24 mouse cellular contexts compared by ENCODE assay signal in the genomic region with DNA sequence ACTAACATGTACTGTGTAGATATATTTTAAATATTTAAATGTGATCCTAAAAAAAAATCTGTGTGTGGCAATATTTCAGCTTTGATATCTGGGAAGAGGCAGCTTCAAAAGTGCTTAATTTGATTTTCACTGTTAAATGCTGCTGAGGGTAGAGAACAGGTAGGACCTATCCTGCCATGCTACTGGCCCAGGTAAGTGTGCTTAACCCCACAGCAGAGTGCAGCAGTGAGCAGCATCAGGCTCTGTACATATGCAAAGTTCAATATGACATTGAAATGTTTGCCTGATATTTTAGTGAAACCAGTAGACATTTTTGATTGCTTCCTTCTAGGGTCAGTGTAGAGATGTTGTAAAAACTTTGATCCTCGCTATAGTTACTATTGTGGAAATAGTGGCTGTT. TPM values are rescaled to one million over a fixed set of nuclear protein-coding genes. Genes with fewer than 3 reads are reported as not detected.
DNase-seq lines count a peak whose midpoint lies in the region; ATAC-seq and TF ChIP-seq lines count a peak whose summit lies in the region.
"Had no signal": no experiment of that assay in that cellular context is flagged by ENCODE, and none has a peak within 500 bp of the region (broad histone marks: within the 10 kb centered on the region; RNA-seq: fewer than 3 reads in every experiment).

No protein-coding gene starts in this region.

- intact Hi-C loops in heart, adult 2 months (cut with DNase I), result no loop called here

- TF ChIP-seq POLR2A in heart, adult 2 months (IDR thresholded peaks at IDR 0.05; ENCODE audit: insufficient read depth, low read depth, low read length), result no peak
- TF ChIP-seq POLR2A in brain, embryonic 14.5 days (IDR thresholded peaks at IDR 0.05; ENCODE audit: borderline replicate concordance, extremely low read depth, insufficient read depth, insufficient read length, poor library complexity, severe bottlenecking), result no peak

- 87% methylated on average over 1 of the region's 1 CpGs for WGBS in heart, adult 2 months
- WGBS in lung, postnatal 0 days, result 100% methylated on average over 1 of the region's 1 CpGs

- no peak overlapping the region for H3K9ac ChIP-seq in heart, adult 2 months (ENCODE audit: low read depth, low read length)
- no peak overlapping the region for H3K9ac ChIP-seq in lung, postnatal 0 days (replicated peaks; ENCODE audit: low read depth)
- H3K9ac ChIP-seq: embryonic facial prominence, embryonic 12.5 days; forebrain, embryonic 15.5 days; heart, embryonic 13.5 days; hindbrain, embryonic 13.5 days; lung, embryonic 14.5 days; midbrain, embryonic 13.5 days; neural tube, embryonic 15.5 days had no signal

- no peak overlapping the region for H3K4me2 ChIP-seq in lung, postnatal 0 days (replicated peaks; ENCODE audit: low read depth, low read length)
- H3K4me2 ChIP-seq: embryonic facial prominence, embryonic 12.5 days; forebrain, embryonic 15.5 days; heart, embryonic 13.5 days; hindbrain, embryonic 13.5 days; liver, embryonic 11.5 days; lung, embryonic 14.5 days; midbrain, embryonic 13.5 days; neural tube, embryonic 15.5 days had no signal

- DNase-seq in heart, adult 2 months, result no peak
- no peak for DNase-seq in heart, adult 11 months
- no peak for DNase-seq in lung, postnatal 0 days (ENCODE audit: low spot score)
- no peak for DNase-seq in lung, postnatal 4 days
- DNase-seq in brain, embryonic 14.5 days (ENCODE audit: low read depth), result no peak
- DNase-seq in testis, postnatal 14 days (ENCODE audit: low spot score), result no peak
- DNase-seq: adrenal gland, adult 8-10 months; cerebellum, adult 9-11 months; kidney, adult 18-20 months; kidney, postnatal 25 days; lung, embryonic 14.5 days; right cerebral cortex, postnatal 25 days; thymus, postnatal 14 days had no signal

- H3K27me3 ChIP-seq in heart, adult 2 months (ENCODE audit: control insufficient read depth, insufficient read depth, low read length), result no peaks in the 10 kb centered on the region
- H3K27me3 ChIP-seq in lung, postnatal 0 days (replicated peaks; ENCODE audit: insufficient read depth, low read length), result no peaks in the 10 kb centered on the region
- H3K27me3 ChIP-seq: embryonic facial prominence, embryonic 12.5 days; forebrain, embryonic 15.5 days; heart, embryonic 13.5 days; hindbrain, embryonic 13.5 days; midbrain, embryonic 13.5 days; neural tube, embryonic 15.5 days had no signal

- no peak for ATAC-seq in lung, postnatal 0 days
- no peak for ATAC-seq in granulocyte monocyte progenitor cell, adult 5-6 weeks (replicated peaks; ENCODE audit: poor library complexity, severe bottlenecking)
- ATAC-seq: forebrain, embryonic 15.5 days; midbrain, embryonic 13.5 days had no signal

- no peak overlapping the region for H3K27ac ChIP-seq in heart, adult 2 months
- H3K27ac ChIP-seq in lung, postnatal 0 days (ENCODE audit: low read length), result no peak overlapping the region
- H3K27ac ChIP-seq: embryonic facial prominence, embryonic 12.5 days; forebrain, embryonic 15.5 days; heart, embryonic 13.5 days; hindbrain, embryonic 13.5 days; limb, embryonic 10.5 days; midbrain, embryonic 13.5 days; neural tube, embryonic 15.5 days had no signal

- peaks cover 8% of the 10 kb centered on the region for H3K36me3 ChIP-seq in heart, adult 2 months (ENCODE audit: control insufficient read depth, insufficient read depth, low read length)
- H3K36me3 ChIP-seq in lung, postnatal 0 days (ENCODE audit: insufficient read depth, low read length), result peaks cover 9% of the 10 kb centered on the region; the same call in 1 of the 2 replicates

- H3K4me3 ChIP-seq in heart, adult 2 months, result no peak overlapping the region
- H3K4me3 ChIP-seq in lung, postnatal 0 days (ENCODE audit: low read depth, low read length), result no peak overlapping the region
- H3K4me3 ChIP-seq: embryonic facial prominence, embryonic 12.5 days; erythroblast, embryonic 14.5 days; forebrain, embryonic 15.5 days; heart, embryonic 13.5 days; hindbrain, embryonic 13.5 days; limb, embryonic 10.5 days; midbrain, embryonic 13.5 days; myocyte; neural tube, embryonic 15.5 days had no signal

- TF ChIP-seq CTCF in heart, adult 2 months (IDR thresholded peaks at IDR 0.05), result peak; percentile 12; the same call in 1 of the 2 replicates
- TF ChIP-seq CTCF in lung, postnatal 0 days (IDR thresholded peaks at IDR 0.05), result peak; percentile 22; the same call in 1 of the 2 replicates
- 0 out of 2 replicates have a peak, but pooled peaks have one; percentile 6 for TF ChIP-seq CTCF in brain, embryonic 14.5 days (IDR thresholded peaks at IDR 0.05; ENCODE audit: borderline replicate concordance, extremely low read depth, insufficient read depth, insufficient read length)

- H3K79me2 ChIP-seq in heart, adult 2 months (replicated peaks; ENCODE audit: control insufficient read depth, insufficient read depth, low read length), result no peaks in the 10 kb centered on the region

- no peak for TF ChIP-seq EP300 in heart, adult 2 months (IDR thresholded peaks at IDR 0.05; ENCODE audit: insufficient read depth, low read depth, low read length)
- no peak for TF ChIP-seq EP300 in lung, postnatal 0 days (IDR thresholded peaks at IDR 0.05)

- H3K4me1 ChIP-seq in heart, adult 2 months (ENCODE audit: control insufficient read depth, insufficient read depth, low read length), result no peaks in the 10 kb centered on the region
- no peaks in the 10 kb centered on the region for H3K4me1 ChIP-seq in lung, postnatal 0 days (ENCODE audit: insufficient read depth, low read depth, low read length)
- H3K4me1 ChIP-seq: embryonic facial prominence, embryonic 12.5 days; forebrain, embryonic 15.5 days; heart, embryonic 13.5 days; hindbrain, embryonic 13.5 days; limb, embryonic 10.5 days; midbrain, embryonic 13.5 days; neural tube, embryonic 15.5 days had no signal

- H3K9me3 ChIP-seq in lung, postnatal 0 days (ENCODE audit: low read length), result no peaks in the 10 kb centered on the region
- H3K9me3 ChIP-seq: embryonic facial prominence, embryonic 12.5 days; forebrain, embryonic 15.5 days; heart, embryonic 13.5 days; hindbrain, embryonic 13.5 days; limb, embryonic 10.5 days; midbrain, embryonic 13.5 days; neural tube, embryonic 15.5 days had no signal

RNA-seq across cellular contexts. Expression of a gene that starts 14.4 kb away (rescaled TPM):
- total RNA-seq in heart, adult 2 months (2021), result 1 to 10 TPM; 2.6 to 2.8 TPM
- polyA plus RNA-seq in heart, adult 2 months (2012; rRNA removed), result 13.6 and 15.8 TPM in 2 replicates
- polyA plus RNA-seq in lung, postnatal 0 days (2015; fragmentation: Nextera tagmentation; extraction: Ambion mirVana), result 10.6 and 11.5 TPM in 2 replicates
- 1.1 and 1.2 TPM in 2 replicates for polyA plus RNA-seq in brain, embryonic 14.5 days (2012; rRNA removed)
- 32.3 and 42.3 TPM in 2 replicates for total RNA-seq in granulocyte monocyte progenitor cell, adult 5-6 weeks (2014; fragmentation: Nextera tagmentation)
- 19.7 and 25.3 TPM in 2 replicates for total RNA-seq in granulocyte monocyte progenitor cell, adult 5-6 weeks (2017)

RNA-seq across cellular contexts. Expression of a gene that starts 25.7 kb away (rescaled TPM):
- total RNA-seq in heart, adult 2 months (2021), result under 1 TPM in 1 of 2 experiments, not detected in 1; 0.14 TPM
- polyA plus RNA-seq in heart, adult 2 months (2012; rRNA removed), result 0.41 and 0.84 TPM in 2 replicates
- polyA plus RNA-seq in lung, postnatal 0 days (2015; fragmentation: Nextera tagmentation; extraction: Ambion mirVana), result 13.6 and 16.9 TPM in 2 replicates
- 1.8 and 2.8 TPM in 2 replicates for polyA plus RNA-seq in brain, embryonic 14.5 days (2012; rRNA removed)
- total RNA-seq in granulocyte monocyte progenitor cell, adult 5-6 weeks (2014; fragmentation: Nextera tagmentation), result not detected in 2 replicates
- total RNA-seq in granulocyte monocyte progenitor cell, adult 5-6 weeks (2017), result 0.21 and 0.26 TPM in 2 replicates
- total RNA-seq: adrenal gland, adult 8-10 months had no signal
- polyA plus RNA-seq: erythroblast, embryonic 14.5 days; heart, embryonic 13.5 days had no signal
